Mouse (Mus musculus): ENCODE data around the gene Tmem269.

Gene Tmem269

GRCm38 (mm10) chr4:119234348-119234747, 16.3 kb upstream of the Tmem269 start:
- DNase-seq (ENCODE audit: low read depth): peak; percentile 23

GRCm38 (mm10) chr4:119233256-119233901, 15.4 kb upstream of the Tmem269 start:
- peak; percentile 89 for DNase-seq (ENCODE audit: low read depth)

GRCm38 (mm10) chr4:119232410-119233255, 14.6 kb upstream of the Tmem269 start, which contains the start of the genes AU022252 and P3h1:
TSS of gene AU022252 (minus strand) at chr4:119232712.
TSS of gene P3h1 (plus strand) at chr4:119232915.
- DNase-seq (ENCODE audit: low read depth): peak; percentile 100

- DNase-seq (ENCODE audit: low read depth): no peak
Measured at GRCm38 (mm10) chr4:119226751-119227150, 8.7 kb upstream of the Tmem269 start.

- no peak for DNase-seq (ENCODE audit: low read depth)
Measured at GRCm38 (mm10) chr4:119225719-119226118, 7.7 kb upstream of the Tmem269 start.

GRCm38 (mm10) chr4:119224534-119224933, 6.5 kb upstream of the Tmem269 start:
- no peak for DNase-seq (ENCODE audit: low read depth)

- peak; percentile 78 for DNase-seq (ENCODE audit: low read depth)
Measured at GRCm38 (mm10) chr4:119223696-119224095, 5.7 kb upstream of the Tmem269 start.

- DNase-seq (ENCODE audit: low read depth): no peak
Measured at GRCm38 (mm10) chr4:119216667-119217066, 1.4 kb downstream of the Tmem269 start.

GRCm38 (mm10) chr4:119204672-119205071, 13.3 kb downstream of the Tmem269 start:
- peak; percentile 91 for DNase-seq (ENCODE audit: low read depth)

- no peak for DNase-seq (ENCODE audit: low read depth)
Measured at GRCm38 (mm10) chr4:119198105-119198504, 19.9 kb downstream of the Tmem269 start.

- DNase-seq (ENCODE audit: low read depth): no peak
Measured at GRCm38 (mm10) chr4:119195582-119196320, 22.3 kb downstream of the Tmem269 start.

- peak; percentile 98 for DNase-seq (ENCODE audit: low read depth)
Measured at GRCm38 (mm10) chr4:119194909-119195581, 23.0 kb downstream of the Tmem269 start, which contains the start of gene Svbp. TSS of gene Svbp (plus strand) at chr4:119195306.

GRCm38 (mm10) chr4:119192757-119193156, 25.3 kb downstream of the Tmem269 start:
- no peak for DNase-seq (ENCODE audit: low read depth)

GRCm38 (mm10) chr4:119191273-119191672, 26.7 kb downstream of the Tmem269 start:
- no peak for DNase-seq (ENCODE audit: low read depth)

- DNase-seq (ENCODE audit: low read depth): no peak
Measured at GRCm38 (mm10) chr4:119190618-119191017, 27.4 kb downstream of the Tmem269 start.

GRCm38 (mm10) chr4:119189864-119190263, 28.2 kb downstream of the Tmem269 start, which contains the start of gene Ermap:
TSS of gene Ermap (minus strand) at chr4:119190011.
- DNase-seq (ENCODE audit: low read depth): no peak

- DNase-seq (ENCODE audit: low read depth): no peak
Measured at GRCm38 (mm10) chr4:119189392-119189791, 28.6 kb downstream of the Tmem269 start.

- peak; percentile 11 for DNase-seq (ENCODE audit: low read depth)
Measured at GRCm38 (mm10) chr4:119188060-119188785, 29.8 kb downstream of the Tmem269 start.

GRCm38 (mm10) chr4:119185771-119186170, 32.2 kb downstream of the Tmem269 start:
- no peak for DNase-seq (ENCODE audit: low read depth)

GRCm38 (mm10) chr4:119183525-119183924, 34.5 kb downstream of the Tmem269 start:
- DNase-seq (ENCODE audit: low read depth): no peak

- DNase-seq (ENCODE audit: low read depth): no peak
Measured at GRCm38 (mm10) chr4:119181456-119181855, 36.6 kb downstream of the Tmem269 start.
